29 mouse cellular contexts compared by ENCODE assay signal in genomic region chr12:75635771-75636430, GRCm38 (mm10). TPM values are rescaled to one million over a fixed set of nuclear protein-coding genes. Genes with fewer than 3 reads are reported as not detected.
A peak's percentile ranks its signal among the peaks of the same experiment; 100 is the strongest.
DNase-seq lines count a peak whose midpoint lies in the region; ATAC-seq and TF ChIP-seq lines count a peak whose summit lies in the region.
"Had no signal": no experiment of that assay in that cellular context is flagged by ENCODE, and none has a peak within 500 bp of the region (broad histone marks: within the 10 kb centered on the region; RNA-seq: fewer than 3 reads in every experiment).

No protein-coding gene starts in this region.

- 77% methylated on average over 10 of the region's 10 CpGs for WGBS in heart, embryonic 10.5 days

- DNase-seq in heart, embryonic 10.5 days (ENCODE audit: low spot score) = no peak
- no peak for DNase-seq in heart, postnatal 4 days
- no peak for DNase-seq in Patski (ENCODE audit: low read depth, low spot score)
- DNase-seq in adrenal gland, postnatal 36 days = peak; percentile 32 to 34
- peak; percentile 36 to 70 for DNase-seq in natural killer cell, adult 2 months (ENCODE audit: low spot score in 2 of 2)
- no peak for DNase-seq in left cerebral cortex, adult 9 months (ENCODE audit: low spot score in 2 of 2)
- no peak for DNase-seq in spleen, postnatal 10 days (ENCODE audit: low spot score in 2 of 2)
- DNase-seq: B cell, adult 2 months; cerebellum, adult 18-20 months; cerebellum, postnatal 10 days; forebrain, postnatal 0 days; gastrocnemius, postnatal 14 days; heart, adult 18-20 months; heart, postnatal 10 days; kidney, adult 2 months; kidney, postnatal 36 days; left cerebral cortex, postnatal 4 days; liver, postnatal 0 days; lung, postnatal 36 days; right cerebral cortex, postnatal 25 days; thymus, postnatal 14 days had no signal

- CTCF ChIA-PET in Patski (lab: Charles Lee) = no interaction called here

- H3K27ac ChIP-seq in heart, embryonic 10.5 days = 0 out of 2 replicates have a peak overlapping the region, but pooled peaks have one; percentile 10
- H3K27ac ChIP-seq: forebrain, embryonic 12.5 days; heart, embryonic 13.5 days; hindbrain, embryonic 10.5 days; hindbrain, postnatal 0 days; intestine, embryonic 15.5 days; liver, embryonic 12.5 days; midbrain, embryonic 15.5 days; neural tube, embryonic 12.5 days had no signal

- peaks cover 7% of the 10 kb centered on the region; the same call in 1 of the 2 replicates for H3K36me3 ChIP-seq in heart, embryonic 10.5 days
- H3K36me3 ChIP-seq: intestine, embryonic 15.5 days; neural tube, embryonic 12.5 days had no signal

- H3K9me3 ChIP-seq in heart, embryonic 10.5 days = no peaks in the 10 kb centered on the region
- H3K9me3 ChIP-seq: forebrain, embryonic 12.5 days; heart, embryonic 13.5 days; hindbrain, embryonic 10.5 days; intestine, embryonic 15.5 days; liver, embryonic 12.5 days; midbrain, embryonic 15.5 days; neural tube, embryonic 12.5 days had no signal

- no peak overlapping the region for H3K4me3 ChIP-seq in heart, embryonic 10.5 days
- H3K4me3 ChIP-seq: forebrain, embryonic 12.5 days; heart, embryonic 13.5 days; hindbrain, embryonic 10.5 days; intestine, embryonic 15.5 days; liver, embryonic 12.5 days; midbrain, embryonic 15.5 days; neural tube, embryonic 12.5 days had no signal

- no peaks in the 10 kb centered on the region for H3K27me3 ChIP-seq in heart, embryonic 10.5 days (ENCODE audit: insufficient read depth, poor library complexity, severe bottlenecking)
- no peaks in the 10 kb centered on the region for H3K27me3 ChIP-seq in Patski
- H3K27me3 ChIP-seq: forebrain, embryonic 12.5 days; heart, embryonic 13.5 days; intestine, embryonic 15.5 days; liver, embryonic 12.5 days; midbrain, embryonic 15.5 days; neural tube, embryonic 12.5 days had no signal

- TF ChIP-seq CTCF in Patski (IDR thresholded peaks at IDR 0.05) = peak; percentile 31

- POLR2A ChIA-PET in Patski (lab: Charles Lee) = no interaction called here

- H3K4me1 ChIP-seq in heart, embryonic 10.5 days = peaks cover 12% of the 10 kb centered on the region; the same call in 1 of the 2 replicates
- H3K4me1 ChIP-seq: forebrain, embryonic 12.5 days; hindbrain, embryonic 10.5 days; intestine, embryonic 15.5 days; midbrain, embryonic 15.5 days; neural tube, embryonic 12.5 days had no signal

- in situ Hi-C loops in Patski (cut with MboI; ENCODE audit: low pct_unique_long_range_greater_than_20kb) = loop anchor here (25.0 kb wide), 1 partner anchor 1324 kb away; the partner anchor contains the start of gene Gm11042

- ATAC-seq in Patski = no peak
- ATAC-seq: forebrain, postnatal 0 days; hindbrain, postnatal 0 days; intestine, embryonic 15.5 days; liver, embryonic 12.5 days; liver, postnatal 0 days; midbrain, embryonic 15.5 days had no signal

RNA-seq across cellular contexts. Expression of gene Wdr89, which starts 33.4 kb away (rescaled TPM):
- 11.8 and 13.1 TPM in 2 replicates for polyA plus RNA-seq in heart, embryonic 10.5 days (2016; fragmentation: Nextera tagmentation; extraction: Ambion mirVana)
- 1 to 10 TPM; 3.0 to 3.2 TPM for total RNA-seq in heart, postnatal 4 days (2021)
- polyA plus RNA-seq in Patski (2021) = 21.5 TPM
- 1 to 10 TPM; 3.7 to 4.7 TPM for total RNA-seq in adrenal gland, postnatal 36 days (2021)

RNA-seq across cellular contexts. Expression of gene Ppp2r5e, which starts 39.9 kb away (rescaled TPM):
- 8.8 and 9.4 TPM in 2 replicates for polyA plus RNA-seq in heart, embryonic 10.5 days (2016; fragmentation: Nextera tagmentation; extraction: Ambion mirVana)
- total RNA-seq in heart, postnatal 4 days (2021) = 10 to 100 TPM; 35.1 to 39.1 TPM
- polyA plus RNA-seq in Patski (2021) = 51.4 TPM
- total RNA-seq in adrenal gland, postnatal 36 days (2021) = 10 to 100 TPM; 50.2 to 50.8 TPM

Comparison
In these comparisons a context has a peak if more than half of its experiments do, and no peak if none do; other contexts are left out.
1. DNase-seq: peak in adrenal gland, postnatal 36 days (2 of 2) and natural killer cell, adult 2 months (2 of 2); none in heart, embryonic 10.5 days (single experiment), heart, postnatal 4 days (single experiment), Patski (single experiment), left cerebral cortex, adult 9 months (0 of 2) and spleen, postnatal 10 days (0 of 2).